Mouse (Mus musculus): ENCODE measurements around the gene Cnppd1. TPM values are rescaled to one million over a fixed set of nuclear protein-coding genes. Genes with fewer than 3 reads are reported as not detected.

Gene Cnppd1
- polyA plus RNA-seq, 1 experiment from 2014 or later: 40.5 TPM

DNA sequence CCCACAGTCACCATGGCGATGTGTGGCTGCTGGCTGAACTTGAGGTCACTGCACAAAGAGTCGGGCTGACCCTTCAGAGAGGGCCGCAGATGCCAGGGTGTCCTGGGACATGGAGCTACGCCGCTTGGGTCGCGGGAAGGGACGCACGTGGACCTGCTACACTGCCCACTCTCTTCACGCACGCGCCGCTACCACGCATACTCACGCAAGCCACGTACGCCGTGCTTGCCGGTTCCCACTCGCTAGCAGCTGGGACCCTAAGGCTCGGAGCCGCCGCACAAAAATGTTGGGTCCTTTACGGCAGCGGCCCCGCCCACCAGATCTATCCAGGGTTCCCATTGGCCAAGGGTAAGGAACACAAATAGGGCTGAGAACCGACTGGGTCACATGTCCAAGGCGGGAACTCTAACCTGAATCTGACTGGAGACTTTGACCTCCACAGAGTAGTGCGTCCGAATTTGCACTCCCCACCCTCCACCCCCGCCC is 37.6 kb upstream of the Cnppd1 start, which contains the start of gene Abcb6:
Abcb6 (minus strand) TSS at position 288 of the 486 bp plus-strand sequence.
- Histone ChIP-seq H3K4me3 (peak within 1 kb of the TSS; percentile 65), H3K36me3 (peaks cover 66% of the 10 kb centered on the region), H3K9ac (peak within 1 kb of the TSS; percentile 76), H3K9me3 (no peaks in the 10 kb centered on the region), H3K27me3 (no peaks in the 10 kb centered on the region), H3K4me1 (peaks cover 21% of the 10 kb centered on the region), H3K4me2 (peak within 1 kb of the TSS; percentile 100), H3K27ac (no peak within 1 kb of the TSS)
- peak; percentile 87 for ATAC-seq (ENCODE audit: insufficient number of reproducible peaks, insufficient read depth, low FRiP score, low TSS enrichment, low read depth)
- WGBS: under 1% methylated on average over 31 of the region's 31 CpGs

DNA sequence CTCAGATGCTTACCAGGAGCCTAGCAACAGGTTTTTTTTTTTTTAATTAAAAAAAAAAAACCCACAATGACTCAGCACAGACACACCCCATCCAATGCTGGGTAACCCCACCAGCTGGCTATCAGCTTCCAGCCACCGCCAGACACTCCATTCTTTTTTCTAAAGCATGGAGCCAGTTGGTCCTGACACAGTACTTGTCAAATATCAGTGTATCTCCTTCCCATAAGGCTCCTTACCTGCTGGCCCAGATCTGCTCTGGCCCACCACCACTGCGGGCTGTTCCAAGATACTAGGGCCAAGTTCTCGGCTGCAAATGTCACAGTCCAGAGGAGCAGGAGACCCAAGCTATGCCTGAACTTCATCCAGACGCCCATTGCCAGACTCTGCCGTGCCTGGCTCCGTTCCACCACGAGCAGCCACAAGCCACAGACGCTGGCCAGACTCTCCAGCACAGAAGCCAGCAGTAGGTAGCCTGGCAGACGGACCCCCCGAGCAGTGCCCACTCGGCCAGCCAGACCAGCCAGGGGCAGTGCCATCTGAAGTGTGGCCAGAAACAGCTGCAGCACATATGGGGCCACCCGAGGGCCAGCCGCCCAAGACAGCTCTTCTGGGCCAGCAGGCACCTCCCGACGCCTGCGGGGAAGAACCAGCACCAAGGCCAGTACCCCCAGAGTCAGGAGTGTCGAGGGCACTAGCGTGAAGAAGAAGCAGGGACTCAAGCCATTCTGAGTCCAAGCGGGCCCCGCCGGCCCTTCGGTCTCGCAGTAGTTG is 37.0 kb upstream of the Cnppd1 start:
- no peaks in the 10 kb centered on the region for H3K27me3 ChIP-seq
- no peaks in the 10 kb centered on the region for H3K9me3 ChIP-seq
- peak; percentile 17; the same call in 1 of the 2 replicates for ATAC-seq (ENCODE audit: insufficient number of reproducible peaks, insufficient read depth, low FRiP score, low TSS enrichment, low read depth)
- H3K4me3 ChIP-seq: peak overlapping the region; percentile 65
- H3K4me1 ChIP-seq: peaks cover 21% of the 10 kb centered on the region
- H3K9ac ChIP-seq: peak overlapping the region; percentile 76
- H3K27ac ChIP-seq: no peak overlapping the region
- 9% methylated on average over 23 of the region's 23 CpGs for whole genome bisulfite sequencing
- peaks cover 65% of the 10 kb centered on the region for H3K36me3 ChIP-seq
- H3K4me2 ChIP-seq: peak overlapping the region; percentile 100

DNA sequence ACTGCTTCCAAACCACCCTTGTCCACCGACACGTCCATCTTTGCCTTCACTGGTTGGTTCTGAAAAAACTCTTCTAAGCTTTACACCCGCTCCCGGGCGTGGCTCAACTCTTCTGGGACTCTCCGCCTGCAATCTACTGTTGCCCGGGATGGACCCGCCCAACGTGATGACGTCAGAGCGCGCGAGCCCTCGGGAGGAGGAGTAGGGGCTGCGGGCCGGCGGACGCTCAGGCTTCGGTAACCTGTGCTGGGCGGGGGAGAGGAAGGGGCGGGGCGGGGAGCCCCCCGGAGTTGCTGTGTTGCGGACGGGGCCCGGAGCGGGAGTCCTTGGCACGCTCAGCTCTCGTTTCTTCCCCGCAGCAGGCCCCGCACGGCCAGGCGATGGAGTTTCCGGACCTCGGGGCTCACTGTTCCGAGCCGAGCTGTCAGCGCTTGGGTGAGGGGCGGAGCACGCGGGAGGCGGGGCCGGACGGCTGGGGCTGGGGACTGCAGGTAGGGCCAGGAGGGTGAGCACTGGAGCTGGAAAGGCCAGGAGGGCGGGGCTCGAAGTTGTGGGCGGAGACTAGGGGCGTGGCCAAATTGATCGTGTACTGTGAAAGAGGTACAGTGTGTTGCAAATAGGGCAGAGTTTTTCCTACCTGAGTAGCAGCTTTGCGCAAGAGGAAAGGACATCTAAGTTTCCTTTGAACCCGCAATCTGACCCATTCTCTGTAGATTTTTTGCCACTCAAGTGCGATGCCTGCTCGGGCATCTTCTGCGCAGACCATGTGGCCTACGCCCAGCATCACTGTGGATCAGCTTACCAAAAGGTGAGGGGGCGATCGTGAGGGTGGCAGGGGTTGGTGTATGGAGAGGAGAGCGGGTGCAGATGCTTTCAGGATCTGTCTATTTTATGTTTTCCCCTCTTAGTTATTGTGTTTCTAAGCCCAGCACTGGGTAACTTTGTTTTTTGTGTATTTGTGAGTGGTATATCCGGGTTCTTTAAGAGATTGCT is 26.3 kb upstream of the Cnppd1 start, which contains the start of gene Zfand2b:
Zfand2b (plus strand) TSS at position 175 of the 993 bp plus-strand sequence.
- Histone ChIP-seq H3K4me1 (peaks cover 13% of the 10 kb centered on the region), H3K4me3 (peak within 1 kb of the TSS; percentile 72), H3K27ac (peak within 1 kb of the TSS; percentile 91), H3K4me2 (peak within 1 kb of the TSS; percentile 79), H3K9me3 (no peaks in the 10 kb centered on the region), H3K9ac (peak within 1 kb of the TSS; percentile 74), H3K36me3 (peaks cover 37% of the 10 kb centered on the region), H3K27me3 (no peaks in the 10 kb centered on the region)
- ATAC-seq (ENCODE audit: insufficient number of reproducible peaks, insufficient read depth, low FRiP score, low TSS enrichment, low read depth): peak; percentile 99
- under 1% methylated on average over 59 of the region's 59 CpGs for WGBS

DNA sequence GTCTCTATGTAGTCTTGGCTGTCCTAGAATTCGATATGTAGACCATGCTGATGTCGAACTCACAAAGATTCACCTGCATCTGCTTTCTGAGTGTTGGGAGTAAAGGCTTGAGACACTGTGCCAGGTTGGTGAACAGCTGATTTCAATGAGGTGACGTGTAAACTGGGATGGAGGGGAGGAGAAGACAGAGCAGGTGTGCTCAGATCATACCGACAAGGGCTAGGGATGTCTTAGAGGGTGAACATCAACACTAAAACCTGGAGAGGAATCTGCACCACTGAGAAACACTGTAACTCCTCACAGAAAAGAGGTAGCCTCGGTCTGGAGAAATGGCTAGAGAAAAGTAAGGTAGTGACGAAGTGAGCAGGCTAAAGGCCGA is 25.6 kb upstream of the Cnppd1 start:
- H3K4me2 ChIP-seq: peak overlapping the region; percentile 79
- peak overlapping the region; percentile 72 for H3K4me3 ChIP-seq
- WGBS: 6% methylated on average over 7 of the region's 7 CpGs
- H3K27ac ChIP-seq: peak overlapping the region; percentile 91
- no peaks in the 10 kb centered on the region for H3K27me3 ChIP-seq
- peak; percentile 22; the same call in 1 of the 2 replicates for ATAC-seq (ENCODE audit: insufficient number of reproducible peaks, insufficient read depth, low FRiP score, low TSS enrichment, low read depth)
- H3K9me3 ChIP-seq: no peaks in the 10 kb centered on the region
- H3K36me3 ChIP-seq: peaks cover 30% of the 10 kb centered on the region
- H3K4me1 ChIP-seq: peaks cover 13% of the 10 kb centered on the region
- H3K9ac ChIP-seq: peak overlapping the region; percentile 74

DNA sequence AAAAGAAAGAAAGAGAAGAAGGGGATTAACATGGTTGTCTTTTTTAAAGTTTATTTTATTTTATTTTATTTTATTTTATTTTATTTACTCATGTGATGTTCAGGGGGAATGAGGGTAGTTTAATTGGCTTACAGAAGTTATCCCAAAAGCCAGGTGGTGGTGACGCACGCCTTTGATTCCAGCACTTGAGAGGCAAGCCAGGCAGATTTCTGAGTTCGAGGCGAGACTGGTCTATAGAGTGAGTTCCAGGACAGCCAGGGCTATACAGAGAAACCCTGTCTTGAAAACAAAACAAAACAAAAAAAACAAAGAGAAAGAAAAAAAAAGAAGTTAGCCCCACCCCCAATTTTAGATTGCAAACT is 17.7 kb upstream of the Cnppd1 start:
- no peak overlapping the region for H3K27ac ChIP-seq
- no peak for ATAC-seq (ENCODE audit: insufficient number of reproducible peaks, insufficient read depth, low FRiP score, low TSS enrichment, low read depth)
- WGBS: 83% methylated on average over 4 of the region's 4 CpGs

DNA sequence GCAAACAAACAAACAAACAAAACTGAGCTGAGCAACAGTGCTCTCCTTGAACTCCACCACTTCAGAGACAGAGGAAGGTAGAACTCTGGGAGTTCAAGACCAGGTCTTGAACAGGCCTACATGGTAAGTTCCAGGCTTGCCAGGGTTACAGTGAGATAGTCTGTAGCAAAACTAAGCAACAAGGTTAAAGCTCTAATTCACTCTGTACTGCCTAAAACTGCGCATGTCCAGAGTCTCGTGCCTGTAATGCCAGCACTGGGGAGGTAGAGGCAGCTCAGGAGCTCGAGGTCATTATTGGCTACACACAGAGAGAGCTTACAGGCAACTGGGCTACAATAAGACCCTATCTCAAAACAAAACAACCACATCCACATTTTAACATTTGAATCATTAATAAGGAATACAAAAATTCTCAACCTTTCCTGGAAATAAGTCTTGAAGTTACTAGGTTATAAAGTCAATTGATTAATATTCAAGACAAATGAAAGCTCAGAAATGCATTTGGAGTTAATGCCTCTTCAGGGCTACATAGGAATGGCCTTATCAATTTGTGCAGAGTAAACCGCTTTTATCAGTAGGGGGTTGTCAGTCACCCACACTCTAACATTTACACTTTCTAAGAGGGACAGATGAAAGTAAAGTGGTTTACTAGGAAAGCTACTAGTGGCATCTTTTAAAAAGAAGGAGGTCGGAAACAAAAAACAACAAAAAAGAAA is 17.2 kb upstream of the Cnppd1 start:
- Histone ChIP-seq H3K27ac (no peak overlapping the region), H3K27me3 (no peaks in the 10 kb centered on the region), H3K4me2 (no peak overlapping the region), H3K4me3 (no peak overlapping the region), H3K9ac (no peak overlapping the region), H3K36me3 (no peaks in the 10 kb centered on the region), H3K9me3 (no peaks in the 10 kb centered on the region), H3K4me1 (no peaks in the 10 kb centered on the region)
- 67% methylated on average over 5 of the region's 5 CpGs for WGBS
- ATAC-seq (ENCODE audit: insufficient number of reproducible peaks, insufficient read depth, low FRiP score, low TSS enrichment, low read depth): no peak

More for the DNA sequence above, 17.7 kb upstream of the Cnppd1 start:
- Histone ChIP-seq H3K4me2 (no peak overlapping the region), H3K4me1 (no peaks in the 10 kb centered on the region), H3K27me3 (no peaks in the 10 kb centered on the region), H3K36me3 (no peaks in the 10 kb centered on the region), H3K9me3 (no peaks in the 10 kb centered on the region), H3K4me3 (no peak overlapping the region), H3K9ac (no peak overlapping the region)

DNA sequence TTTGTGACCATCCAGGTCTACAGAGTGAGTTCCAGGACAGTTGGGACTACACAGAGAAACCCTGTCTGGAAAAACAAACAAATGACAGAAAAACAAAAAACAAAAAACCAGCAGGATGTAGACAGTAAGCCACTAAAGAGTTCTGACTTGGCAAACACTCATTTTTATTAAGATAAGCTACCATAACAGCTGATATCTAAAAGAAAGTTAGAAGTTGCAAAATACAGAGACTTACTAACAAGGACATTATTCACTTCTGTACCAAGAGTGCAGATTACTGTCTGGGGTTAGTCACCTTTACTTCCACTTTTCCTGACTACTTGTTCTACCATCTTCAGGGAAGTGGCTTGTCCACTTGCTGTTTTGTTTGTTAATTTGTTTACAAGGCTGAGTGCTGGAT is 16.5 kb upstream of the Cnppd1 start:
- Histone ChIP-seq H3K4me3 (no peak overlapping the region), H3K36me3 (no peaks in the 10 kb centered on the region), H3K27ac (no peak overlapping the region), H3K4me2 (no peak overlapping the region), H3K9ac (no peak overlapping the region), H3K9me3 (no peaks in the 10 kb centered on the region), H3K27me3 (no peaks in the 10 kb centered on the region), H3K4me1 (no peaks in the 10 kb centered on the region)
- ATAC-seq (ENCODE audit: insufficient number of reproducible peaks, insufficient read depth, low FRiP score, low TSS enrichment, low read depth): no peak

DNA sequence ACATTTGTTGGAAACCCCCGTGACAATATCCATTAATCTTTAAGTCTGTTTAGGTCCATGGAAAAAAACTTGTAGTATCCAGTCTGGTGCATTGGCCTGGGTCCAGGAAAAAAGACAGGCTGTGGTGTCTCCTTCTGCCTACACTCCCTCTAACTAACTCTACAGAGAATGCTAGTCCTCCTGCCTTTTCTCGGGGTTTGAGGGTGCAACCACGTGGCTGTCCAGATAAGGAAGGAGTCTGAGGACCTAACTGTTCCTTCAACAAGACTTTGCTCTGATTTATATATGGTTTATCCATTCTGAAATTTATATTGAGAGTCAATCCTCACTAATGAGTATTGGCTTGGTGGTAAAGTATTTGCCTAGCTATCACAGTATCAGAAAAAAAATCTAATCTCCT is 13.3 kb upstream of the Cnppd1 start:
- no peak overlapping the region for H3K27ac ChIP-seq
- no peak for ATAC-seq (ENCODE audit: insufficient number of reproducible peaks, insufficient read depth, low FRiP score, low TSS enrichment, low read depth)
- H3K4me2 ChIP-seq: no peak overlapping the region
- no peaks in the 10 kb centered on the region for H3K36me3 ChIP-seq
- 74% methylated on average over 3 of the region's 3 CpGs for WGBS
- no peak overlapping the region for H3K9ac ChIP-seq
- H3K9me3 ChIP-seq: no peaks in the 10 kb centered on the region
- no peak overlapping the region for H3K4me3 ChIP-seq
- H3K27me3 ChIP-seq: no peaks in the 10 kb centered on the region
- H3K4me1 ChIP-seq: no peaks in the 10 kb centered on the region

DNA sequence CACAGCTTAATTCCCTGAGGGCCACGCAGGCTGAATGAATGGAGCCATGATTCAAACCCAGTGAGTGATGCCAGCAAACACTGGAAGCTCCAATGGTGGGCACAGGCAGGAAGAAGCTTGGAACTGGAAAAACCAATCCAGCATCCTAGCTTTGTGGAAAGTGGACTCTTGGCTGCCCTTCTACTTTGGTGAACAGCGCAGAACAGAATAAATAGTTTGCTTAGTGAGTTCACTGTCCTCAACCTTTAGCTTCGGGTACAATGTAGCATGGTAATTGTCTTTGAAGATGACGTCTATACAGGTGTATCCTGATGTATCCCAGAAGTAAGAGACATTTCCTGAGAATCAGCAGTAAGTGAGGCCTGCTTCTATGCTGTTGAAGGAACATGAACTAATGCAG is 6.2 kb upstream of the Cnppd1 start:
- Histone ChIP-seq H3K36me3 (peaks cover 48% of the 10 kb centered on the region), H3K9ac (no peak overlapping the region), H3K9me3 (no peaks in the 10 kb centered on the region), H3K4me2 (no peak overlapping the region), H3K27me3 (no peaks in the 10 kb centered on the region), H3K27ac (no peak overlapping the region), H3K4me1 (peaks cover 8% of the 10 kb centered on the region), H3K4me3 (no peak overlapping the region)
- 87% methylated on average over 4 of the region's 4 CpGs for WGBS
- ATAC-seq (ENCODE audit: insufficient number of reproducible peaks, insufficient read depth, low FRiP score, low TSS enrichment, low read depth): no peak

DNA sequence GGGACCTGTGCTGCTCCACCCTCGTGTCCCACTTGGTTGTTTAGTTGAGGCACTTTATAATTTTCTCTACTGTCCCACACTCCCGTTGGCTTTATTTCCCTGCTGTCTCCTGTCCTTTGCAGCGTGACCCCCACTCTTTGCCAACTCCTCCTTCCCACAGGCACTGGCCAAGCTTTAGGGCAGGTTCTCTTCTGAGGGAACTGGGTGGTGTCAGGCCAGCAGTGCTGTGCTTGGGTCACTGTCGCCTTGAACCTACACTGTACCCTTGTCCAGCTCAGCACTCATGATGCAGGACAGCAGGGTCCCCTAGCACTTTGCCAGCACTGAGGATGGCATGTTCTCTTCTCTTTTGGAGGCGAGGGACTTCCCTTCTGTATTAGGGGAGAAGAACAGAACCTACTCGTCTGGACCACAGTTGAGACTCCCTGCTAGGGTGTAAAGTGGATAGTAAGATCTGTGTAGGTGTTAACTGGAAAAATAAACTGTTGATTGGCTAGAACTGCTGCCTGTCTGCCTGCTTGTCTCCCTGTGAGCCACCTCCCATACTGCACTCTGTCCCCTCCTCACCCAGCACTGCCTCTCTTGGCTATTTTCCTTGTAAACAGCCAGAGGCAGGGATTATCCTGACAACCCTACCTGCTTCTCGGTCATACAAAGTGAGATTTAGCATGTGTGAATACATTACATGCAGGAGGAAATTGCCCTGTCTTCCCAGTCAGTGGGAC is 5.1 kb upstream of the Cnppd1 start:
- no peak for ATAC-seq (ENCODE audit: insufficient number of reproducible peaks, insufficient read depth, low FRiP score, low TSS enrichment, low read depth)
- Histone ChIP-seq H3K27ac (no peak overlapping the region), H3K9ac (peak overlapping the region; percentile 37; the same call in 1 of the 2 replicates), H3K4me2 (no peak overlapping the region), H3K36me3 (peaks cover 48% of the 10 kb centered on the region), H3K9me3 (no peaks in the 10 kb centered on the region), H3K4me3 (no peak overlapping the region), H3K4me1 (peaks cover 14% of the 10 kb centered on the region), H3K27me3 (no peaks in the 10 kb centered on the region)
- WGBS: 82% methylated on average over 7 of the region's 7 CpGs

Measured in embryonic facial prominence, embryonic 13.5 days (tissue).